Mouse (Mus musculus) limb, embryonic 13.5 days (tissue): ENCODE results near the gene Elp6. TPM values are rescaled to one million over a fixed set of nuclear protein-coding genes. Genes with fewer than 3 reads are reported as not detected.

ENCODE experiments used
- ATAC-seq: fragments of 200-750 bp; cut with Nextera tagmentation; 2 replicates; pipeline ENCODE4 v1.8.0; 2017; ENCODE audit warnings: low read depth, moderate number of reproducible peaks, moderate TSS enrichment; ENCODE audit not compliant: low FRiP score
- H3K27ac ChIP-seq: fragments of 300-500 bp; sonication (generic); 2 replicates; pipeline ENCODE4 v1.5.1; 2015; ENCODE audit warnings: inconsistent platforms, mild to moderate bottlenecking, moderate library complexity
- H3K27me3 ChIP-seq: fragments of 300-500 bp; sonication (generic); 2 replicates; pipeline ENCODE4 v1.6.1; 2015; ENCODE audit warnings: mild to moderate bottlenecking, inconsistent platforms
- H3K36me3 ChIP-seq: fragments of 300-500 bp; sonication (generic); 2 replicates; pipeline ENCODE4 v1.6.1; 2015; ENCODE audit warnings: inconsistent platforms, mild to moderate bottlenecking, moderate library complexity
- H3K4me1 ChIP-seq: fragments of 300-500 bp; sonication (generic); 2 replicates; pipeline ENCODE4 v1.6.1; 2015; ENCODE audit warnings: inconsistent platforms
- H3K4me2 ChIP-seq: fragments of 300-500 bp; sonication (generic); replicated peaks from 2 replicates; pipeline ENCODE4 v1.6.1; 2015; ENCODE audit warnings: inconsistent platforms, mild to moderate bottlenecking, moderate library complexity
- H3K4me3 ChIP-seq: fragments of 300-500 bp; sonication (generic); 2 replicates; pipeline ENCODE4 v1.5.1; 2015; ENCODE audit warnings: moderate library complexity, mild to moderate bottlenecking, inconsistent platforms
- H3K9ac ChIP-seq: fragments of 300-500 bp; sonication (generic); 2 replicates; pipeline ENCODE4 v1.6.1; 2015; ENCODE audit warnings: mild to moderate bottlenecking, inconsistent platforms
- H3K9me3 ChIP-seq: fragments of 300-500 bp; sonication (generic); 2 replicates; pipeline ENCODE4 v1.6.1; 2016; ENCODE audit warnings: inconsistent platforms
- WGBS: fragments of 180-500 bp; shearing (Covaris S2); methylation state at CpG from one replicate; pipeline ENCODE4 v1.1.7; 2015; 5-methylcytosine and 5-hydroxymethylcytosine counted together
- polyA plus RNA-seq: library from polyadenylated mRNA; unstranded; fragments of >200 nt; fragmentation: Nextera tagmentation; extraction: Ambion mirVana; gene quantifications from 2 replicates; pipeline ENCODE4 v1.2.1, GENCODE M21; 2015

The Elp6 gene
- polyA plus RNA-seq, 1 experiment from 2014 or later, result 35.8 TPM

DNA sequence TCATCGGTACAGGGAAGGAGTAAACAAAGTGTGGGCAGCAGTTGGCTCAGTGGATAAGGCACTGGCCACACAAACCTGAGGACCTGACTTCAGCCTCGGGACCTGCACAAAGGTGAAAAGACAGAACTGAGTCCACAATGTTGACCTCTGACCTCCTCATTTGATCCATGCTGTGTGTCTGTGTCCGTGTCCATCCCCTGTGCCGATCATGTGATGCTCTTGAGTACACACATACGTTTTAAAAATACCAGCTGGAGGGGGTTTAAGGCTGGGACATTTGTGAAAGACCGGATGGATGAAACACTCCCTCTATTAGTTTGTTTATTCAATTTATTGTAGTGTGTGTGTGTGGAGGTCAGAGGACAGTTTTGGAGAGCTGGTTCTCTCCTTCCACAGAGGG lies 38.8 kb downstream of the Elp6 start:
- Histone ChIP-seq H3K9ac (no peak overlapping the region), H3K9me3 (no peaks in the 10 kb centered on the region), H3K4me2 (no peak overlapping the region), H3K36me3 (no peaks in the 10 kb centered on the region), H3K27me3 (no peaks in the 10 kb centered on the region), H3K4me3 (no peak overlapping the region), H3K4me1 (peaks cover 11% of the 10 kb centered on the region), H3K27ac (no peak overlapping the region)
- no peak for ATAC-seq
- 60% methylated on average over 6 of the region's 6 CpGs for WGBS

DNA sequence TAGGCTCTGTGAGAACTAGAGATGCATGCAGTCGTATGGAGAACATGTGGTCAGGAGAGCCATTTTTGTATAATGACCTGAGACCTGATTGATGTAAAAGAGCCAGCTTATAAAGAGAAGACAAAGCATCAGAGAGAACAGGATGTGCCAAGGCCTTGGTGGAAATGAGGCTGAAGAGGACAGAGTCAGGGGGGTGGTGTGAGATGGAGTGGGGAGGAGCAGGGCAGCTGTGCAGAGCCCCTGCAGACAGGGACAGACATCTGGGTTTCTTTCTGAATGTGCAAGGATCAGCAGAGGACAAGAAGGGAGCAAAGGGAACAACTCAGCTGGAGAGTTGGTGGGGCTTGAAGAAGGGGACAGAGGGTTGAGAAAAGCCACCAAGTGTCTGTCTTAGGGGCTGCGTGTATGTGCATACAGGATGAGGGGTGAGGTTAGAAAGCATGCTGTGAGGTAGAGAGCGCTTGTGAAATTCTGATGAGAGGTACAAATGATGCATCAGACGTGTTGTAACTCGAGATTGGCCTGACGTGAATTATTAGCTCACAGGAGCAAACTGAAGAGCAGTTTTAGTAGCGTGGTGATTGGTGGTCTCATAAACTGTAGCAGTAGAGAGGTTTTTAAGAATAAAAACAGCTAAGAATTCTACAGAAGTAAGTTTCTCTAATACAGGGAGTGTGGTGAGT lies 40.2 kb downstream of the Elp6 start:
- H3K36me3 ChIP-seq, result no peaks in the 10 kb centered on the region
- WGBS, result 26% methylated on average over 7 of the region's 7 CpGs
- H3K27me3 ChIP-seq, result no peaks in the 10 kb centered on the region
- no peak overlapping the region for H3K27ac ChIP-seq
- ATAC-seq, result no peak
- H3K9me3 ChIP-seq, result no peaks in the 10 kb centered on the region
- H3K4me2 ChIP-seq, result no peak overlapping the region
- H3K9ac ChIP-seq, result no peak overlapping the region
- H3K4me3 ChIP-seq, result no peak overlapping the region
- H3K4me1 ChIP-seq, result peaks cover 10% of the 10 kb centered on the region

DNA sequence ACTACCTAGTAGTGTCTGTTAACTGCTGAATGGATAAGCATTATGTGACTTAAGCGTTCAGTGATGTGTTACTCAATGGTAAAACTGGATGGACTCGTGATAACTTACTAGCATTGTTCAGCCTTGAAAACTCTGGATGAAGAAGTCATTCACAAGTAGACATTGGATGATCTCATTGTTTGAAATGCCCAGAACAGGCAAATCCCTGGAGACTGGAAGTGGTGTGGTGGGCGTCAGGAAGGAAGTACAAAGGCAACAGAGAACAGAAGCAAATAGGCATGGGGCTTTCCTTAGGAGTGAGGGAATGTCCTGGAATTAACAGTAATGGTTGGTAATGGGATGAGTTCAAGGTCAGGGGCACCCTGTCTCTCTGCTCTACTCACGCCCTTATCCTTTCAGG lies 43.9 kb downstream of the Elp6 start:
- Histone ChIP-seq H3K9me3 (no peaks in the 10 kb centered on the region), H3K27me3 (no peaks in the 10 kb centered on the region), H3K4me1 (peaks cover 10% of the 10 kb centered on the region), H3K36me3 (peaks cover 2% of the 10 kb centered on the region; the same call in 1 of the 2 replicates), H3K4me3 (no peak overlapping the region), H3K27ac (no peak overlapping the region), H3K4me2 (no peak overlapping the region), H3K9ac (no peak overlapping the region)
- 81% methylated on average over 4 of the region's 4 CpGs for WGBS
- no peak for ATAC-seq

DNA sequence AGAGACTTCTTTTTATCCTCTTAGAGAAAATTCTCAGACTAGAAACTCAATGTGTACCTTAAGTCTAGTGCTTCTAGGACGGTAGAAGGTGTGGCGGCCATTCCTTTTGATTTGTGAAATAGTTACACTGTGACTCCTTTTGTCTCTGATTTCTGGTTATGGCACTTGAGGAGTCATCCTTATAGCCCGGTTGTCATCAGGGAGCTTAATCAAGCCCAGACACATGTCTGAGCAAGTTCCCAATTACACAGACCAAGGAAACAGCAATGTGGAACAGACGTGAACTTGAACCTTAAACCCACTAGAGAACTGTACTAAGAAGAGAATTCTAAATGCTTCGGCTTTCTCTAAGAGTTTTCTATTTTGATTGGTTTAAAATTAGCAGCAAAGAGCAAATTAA lies 45.2 kb downstream of the Elp6 start:
- Histone ChIP-seq H3K36me3 (peaks cover 8% of the 10 kb centered on the region; the same call in 1 of the 2 replicates), H3K9me3 (no peaks in the 10 kb centered on the region), H3K27me3 (no peaks in the 10 kb centered on the region), H3K27ac (no peak overlapping the region), H3K9ac (no peak overlapping the region), H3K4me3 (no peak overlapping the region), H3K4me2 (no peak overlapping the region), H3K4me1 (peaks cover 8% of the 10 kb centered on the region)
- WGBS, result 69% methylated on average over 5 of the region's 5 CpGs
- ATAC-seq, result no peak

DNA sequence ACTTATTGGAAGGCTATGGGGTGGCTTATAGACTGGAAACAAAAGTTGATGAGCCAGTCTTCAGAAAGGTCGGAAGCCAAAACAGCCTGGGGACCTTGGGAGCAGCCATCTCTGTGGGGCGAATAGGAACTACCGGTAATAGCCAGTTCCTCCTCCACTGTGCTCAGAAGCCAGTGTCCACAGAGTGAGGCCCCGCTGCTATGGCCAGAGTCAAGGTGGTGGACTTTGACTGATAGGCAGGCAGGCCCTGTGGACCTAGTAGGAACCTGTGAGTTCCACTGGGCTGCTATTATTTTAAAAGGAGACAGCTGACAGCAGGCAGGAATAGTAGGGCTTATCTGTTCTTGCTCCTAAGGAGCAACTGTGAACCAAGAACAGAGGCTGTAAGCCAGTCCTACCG lies 45.6 kb downstream of the Elp6 start:
- Histone ChIP-seq H3K9me3 (no peaks in the 10 kb centered on the region), H3K4me3 (no peak overlapping the region), H3K27ac (no peak overlapping the region), H3K4me1 (peaks cover 4% of the 10 kb centered on the region; the same call in 1 of the 2 replicates), H3K4me2 (no peak overlapping the region), H3K36me3 (peaks cover 8% of the 10 kb centered on the region; the same call in 1 of the 2 replicates), H3K9ac (no peak overlapping the region), H3K27me3 (no peaks in the 10 kb centered on the region)
- ATAC-seq, result no peak
- WGBS, result 82% methylated on average over 5 of the region's 5 CpGs

DNA sequence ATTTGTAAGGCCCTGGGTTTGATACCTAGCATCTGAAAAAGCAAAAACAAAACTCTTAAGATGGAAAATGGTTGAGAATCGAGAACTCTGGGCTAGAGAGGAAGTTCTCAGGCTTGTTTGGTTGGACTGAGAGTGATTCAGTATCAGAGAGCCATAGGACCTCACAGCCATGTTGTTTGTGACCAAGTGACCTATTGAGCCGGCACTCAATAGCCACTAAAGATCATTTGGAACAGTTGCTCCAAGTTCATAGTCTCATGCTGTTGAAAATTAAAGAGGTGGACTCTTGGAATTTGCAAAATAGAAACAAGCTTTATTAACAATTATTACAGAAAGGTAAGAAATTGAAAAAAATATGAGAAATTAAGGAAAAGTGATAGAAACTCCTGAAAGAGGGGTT lies 46.4 kb downstream of the Elp6 start:
- H3K9me3 ChIP-seq, result no peaks in the 10 kb centered on the region
- no peak overlapping the region for H3K9ac ChIP-seq
- no peak for ATAC-seq
- H3K27ac ChIP-seq, result no peak overlapping the region
- peaks cover 8% of the 10 kb centered on the region; the same call in 1 of the 2 replicates for H3K36me3 ChIP-seq
- H3K4me2 ChIP-seq, result no peak overlapping the region
- no peak overlapping the region for H3K4me3 ChIP-seq
- 89% methylated on average over 2 of the region's 2 CpGs for WGBS
- H3K4me1 ChIP-seq, result no peaks in the 10 kb centered on the region
- H3K27me3 ChIP-seq, result no peaks in the 10 kb centered on the region

DNA sequence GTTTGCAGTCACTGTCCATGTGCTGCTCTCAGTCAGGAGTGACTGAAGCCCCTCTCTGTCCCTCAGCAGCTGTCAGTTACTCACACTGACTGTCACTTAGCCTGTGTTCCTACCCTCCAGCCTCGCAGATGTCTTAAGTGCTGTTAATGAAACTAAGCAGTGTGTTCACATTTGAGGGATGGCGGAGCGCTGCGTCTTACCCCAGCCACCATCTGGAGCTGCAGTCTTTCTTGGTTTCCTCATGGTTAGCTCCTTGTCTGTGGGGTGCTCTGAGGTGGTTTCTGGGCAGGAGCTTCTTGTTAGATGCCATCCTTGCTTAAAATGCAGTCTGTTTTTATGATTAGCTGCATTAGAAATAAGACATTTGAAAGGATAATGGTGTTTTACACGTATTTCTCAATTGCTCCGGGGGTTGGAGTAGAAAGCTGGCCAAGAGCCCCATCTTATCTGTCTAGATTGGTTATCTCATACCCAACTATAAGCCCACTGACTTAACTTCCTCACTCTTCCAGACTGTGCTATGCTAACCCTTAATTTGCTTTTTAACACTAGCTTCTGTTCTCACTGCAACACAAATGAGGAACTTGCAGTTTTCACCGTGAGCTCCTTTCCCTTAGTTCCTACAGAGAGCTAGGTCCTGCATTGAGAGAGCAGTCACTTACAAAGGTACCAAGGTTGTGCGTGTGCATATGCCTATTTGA lies 47.1 kb downstream of the Elp6 start:
- Histone ChIP-seq H3K4me3 (no peak overlapping the region), H3K27me3 (no peaks in the 10 kb centered on the region), H3K9ac (no peak overlapping the region), H3K36me3 (peaks cover 8% of the 10 kb centered on the region; the same call in 1 of the 2 replicates), H3K9me3 (no peaks in the 10 kb centered on the region), H3K4me2 (no peak overlapping the region), H3K4me1 (no peaks in the 10 kb centered on the region), H3K27ac (no peak overlapping the region)
- 83% methylated on average over 8 of the region's 8 CpGs for WGBS
- ATAC-seq, result no peak

DNA sequence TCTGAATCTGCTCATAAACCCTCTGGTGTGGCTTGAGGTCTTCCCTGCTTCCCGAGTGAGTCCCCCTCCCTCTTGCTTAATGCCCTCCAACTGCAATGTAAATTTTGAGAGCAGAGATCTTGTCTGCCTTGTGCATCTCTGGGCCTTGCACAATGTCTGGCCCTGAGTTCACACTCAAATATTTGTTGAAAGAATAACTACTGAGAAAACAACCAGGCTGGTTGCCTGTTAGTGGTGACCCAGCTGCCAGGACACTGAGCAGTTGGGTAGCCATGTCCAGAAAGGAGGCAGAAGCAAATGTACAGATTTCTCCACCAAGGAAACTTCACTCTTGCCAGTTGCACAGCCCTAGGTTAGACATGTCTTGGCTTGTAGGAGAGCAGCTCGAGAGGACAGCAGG lies 53.4 kb downstream of the Elp6 start:
- Histone ChIP-seq H3K9me3 (no peaks in the 10 kb centered on the region), H3K4me1 (no peaks in the 10 kb centered on the region), H3K36me3 (peaks cover 29% of the 10 kb centered on the region), H3K27me3 (no peaks in the 10 kb centered on the region), H3K9ac (no peak overlapping the region), H3K4me2 (no peak overlapping the region), H3K4me3 (no peak overlapping the region), H3K27ac (no peak overlapping the region)
- WGBS, result 70% methylated on average over 2 of the region's 2 CpGs
- no peak for ATAC-seq

DNA sequence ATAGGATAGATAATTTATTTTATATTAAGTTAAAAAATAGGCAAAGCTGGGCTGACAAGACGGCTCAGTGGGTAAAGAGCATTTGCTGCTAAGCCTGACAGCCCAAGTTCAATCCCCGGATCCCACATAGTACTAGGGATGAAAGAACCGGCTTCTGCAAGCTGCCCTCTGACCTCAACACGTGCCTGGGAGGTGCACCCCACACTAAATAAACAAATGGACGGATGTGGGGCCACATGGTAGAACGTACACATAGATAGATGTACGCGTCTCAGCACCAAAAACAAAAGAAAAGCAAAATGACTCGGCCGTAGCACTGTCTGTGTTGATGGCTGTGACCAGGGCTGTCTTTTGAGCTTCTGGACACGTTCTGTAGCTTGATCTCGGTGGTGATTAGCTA lies 56.3 kb downstream of the Elp6 start:
- Histone ChIP-seq H3K4me3 (no peak overlapping the region), H3K27me3 (no peaks in the 10 kb centered on the region), H3K27ac (no peak overlapping the region), H3K36me3 (peaks cover 41% of the 10 kb centered on the region), H3K4me1 (no peaks in the 10 kb centered on the region), H3K4me2 (no peak overlapping the region), H3K9ac (no peak overlapping the region), H3K9me3 (no peaks in the 10 kb centered on the region)
- 80% methylated on average over 12 of the region's 12 CpGs for WGBS
- ATAC-seq, result no peak

DNA sequence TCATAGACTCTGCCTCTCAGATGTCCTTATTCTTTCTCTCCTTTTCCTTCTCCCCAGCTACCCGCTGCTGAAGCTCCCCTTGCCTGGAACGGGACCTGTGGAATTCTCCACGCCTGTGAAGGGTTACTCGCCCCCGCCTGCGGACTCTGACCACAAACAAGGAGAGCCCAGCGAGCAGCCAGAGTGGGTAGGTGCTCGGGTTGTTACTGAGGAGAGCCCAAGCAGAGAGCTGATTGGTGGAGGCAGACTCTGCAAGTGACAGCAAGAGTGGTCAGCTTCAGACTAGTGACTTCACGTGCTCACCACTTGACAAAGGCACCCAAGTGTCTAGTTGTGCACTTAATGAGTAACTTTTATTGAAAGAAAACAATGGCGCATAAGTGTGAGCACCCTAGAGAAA lies 57.4 kb downstream of the Elp6 start:
- ATAC-seq, result no peak
- Histone ChIP-seq H3K4me1 (no peaks in the 10 kb centered on the region), H3K4me3 (no peak overlapping the region), H3K27ac (no peak overlapping the region), H3K27me3 (no peaks in the 10 kb centered on the region), H3K4me2 (no peak overlapping the region), H3K36me3 (peaks cover 45% of the 10 kb centered on the region), H3K9ac (no peak overlapping the region), H3K9me3 (no peaks in the 10 kb centered on the region)
- WGBS, result 83% methylated on average over 10 of the region's 10 CpGs

DNA sequence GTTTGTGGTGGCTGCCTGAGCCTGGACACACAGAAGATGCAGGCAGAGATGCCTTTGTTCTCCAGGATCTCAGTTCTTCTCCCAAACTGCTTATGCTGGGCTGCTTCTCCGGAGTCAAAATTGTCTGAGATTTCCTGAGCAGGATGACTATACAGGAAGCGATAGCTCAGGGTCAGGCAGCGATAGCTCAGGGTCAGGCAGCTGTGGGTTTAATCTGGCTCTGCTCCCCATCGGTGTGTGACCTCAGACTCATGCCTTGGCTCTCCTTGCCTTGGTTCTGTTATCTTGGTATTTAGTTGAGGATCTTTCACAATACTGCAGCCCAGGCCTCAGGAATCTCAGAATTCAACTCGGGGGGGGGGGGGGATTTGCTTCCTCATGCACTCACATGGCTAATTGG lies 61.8 kb downstream of the Elp6 start:
- Histone ChIP-seq H3K4me2 (no peak overlapping the region), H3K9me3 (no peaks in the 10 kb centered on the region), H3K36me3 (peaks cover 36% of the 10 kb centered on the region), H3K27me3 (no peaks in the 10 kb centered on the region), H3K4me1 (no peaks in the 10 kb centered on the region), H3K9ac (no peak overlapping the region), H3K4me3 (no peak overlapping the region), H3K27ac (no peak overlapping the region)
- WGBS, result 74% methylated on average over 5 of the region's 5 CpGs
- no peak for ATAC-seq

DNA sequence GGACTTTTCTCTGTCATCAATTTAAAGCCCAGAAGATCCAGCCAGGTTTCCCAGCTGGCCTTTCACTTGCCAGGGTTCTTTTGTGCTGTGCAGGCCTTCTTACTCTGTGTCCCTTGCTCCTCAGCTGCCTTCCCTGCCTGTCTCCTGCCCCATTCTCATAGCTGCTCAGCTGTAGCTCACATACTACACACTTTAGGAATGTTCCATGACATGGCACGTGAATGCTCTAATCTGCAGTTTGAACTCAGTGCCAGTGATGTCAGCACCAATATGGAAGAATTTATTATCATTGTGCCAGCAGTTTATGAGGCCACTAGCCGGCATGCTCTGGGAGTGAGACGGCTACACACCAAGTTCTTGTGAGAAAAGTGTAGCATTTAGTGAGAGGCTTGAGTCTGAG lies 64.9 kb downstream of the Elp6 start:
- no peak for ATAC-seq
- WGBS, result 71% methylated on average over 3 of the region's 3 CpGs
- H3K4me3 ChIP-seq, result no peak overlapping the region
- H3K36me3 ChIP-seq, result peaks cover 41% of the 10 kb centered on the region
- H3K9me3 ChIP-seq, result no peaks in the 10 kb centered on the region
- H3K9ac ChIP-seq, result no peak overlapping the region
- no peaks in the 10 kb centered on the region for H3K27me3 ChIP-seq
- H3K4me1 ChIP-seq, result no peaks in the 10 kb centered on the region
- H3K27ac ChIP-seq, result no peak overlapping the region
- H3K4me2 ChIP-seq, result no peak overlapping the region
